Mouse (Mus musculus) midbrain, embryonic 13.5 days (tissue): ENCODE data around the gene Rasip1. TPM values are rescaled to one million over a fixed set of nuclear protein-coding genes. Genes with fewer than 3 reads are reported as not detected.

Source experiments
- ATAC-seq: fragments of 200-750 bp; cut with Nextera tagmentation; 2 replicates; pipeline ENCODE4 v1.8.0; 2017; ENCODE audit warnings: mild to moderate bottlenecking, moderate TSS enrichment, moderate library complexity
- H3K27ac ChIP-seq: fragments of 300-500 bp; sonication (generic); 2 replicates; pipeline ENCODE4 v1.5.1; 2015; ENCODE audit warnings: inconsistent platforms, mild to moderate bottlenecking, moderate library complexity
- H3K27me3 ChIP-seq: fragments of 300-500 bp; sonication (generic); 2 replicates; pipeline ENCODE4 v1.6.1; 2015; ENCODE audit warnings: mild to moderate bottlenecking, inconsistent platforms
- H3K36me3 ChIP-seq: fragments of 300-500 bp; sonication (generic); 2 replicates; pipeline ENCODE4 v1.6.1; 2015; ENCODE audit warnings: mild to moderate bottlenecking, inconsistent platforms
- H3K4me1 ChIP-seq: fragments of 300-500 bp; sonication (generic); replicated peaks from 2 replicates; pipeline ENCODE4 v1.6.1; 2015; ENCODE audit warnings: inconsistent platforms
- H3K4me2 ChIP-seq: fragments of 300-500 bp; sonication (generic); replicated peaks from 2 replicates; pipeline ENCODE4 v1.6.1; 2015; ENCODE audit warnings: moderate library complexity, mild to moderate bottlenecking, inconsistent platforms
- H3K4me3 ChIP-seq: fragments of 300-500 bp; sonication (generic); replicated peaks from 2 replicates; pipeline ENCODE4 v1.5.1; 2015; ENCODE audit warnings: mild to moderate bottlenecking, inconsistent platforms
- H3K9ac ChIP-seq: fragments of 300-500 bp; sonication (generic); replicated peaks from 2 replicates; pipeline ENCODE4 v1.6.1; 2015; ENCODE audit warnings: mild to moderate bottlenecking, inconsistent platforms
- H3K9me3 ChIP-seq: fragments of 300-500 bp; sonication (generic); 2 replicates; pipeline ENCODE4 v1.6.1; 2016; ENCODE audit warnings: mild to moderate bottlenecking, inconsistent platforms
- WGBS: fragments of 180-500 bp; shearing (Covaris S2); methylation state at CpG from one replicate; pipeline ENCODE4 v1.1.7; 2015; 5-methylcytosine and 5-hydroxymethylcytosine counted together
- polyA plus RNA-seq: library from polyadenylated mRNA; unstranded; fragments of >200 nt; fragmentation: Nextera tagmentation; extraction: Ambion mirVana; gene quantifications from 2 replicates; pipeline ENCODE4 v1.2.1, GENCODE M21; 2015

The Rasip1 gene
- polyA plus RNA-seq = 7.5 and 9.4 TPM in 2 replicates

DNA sequence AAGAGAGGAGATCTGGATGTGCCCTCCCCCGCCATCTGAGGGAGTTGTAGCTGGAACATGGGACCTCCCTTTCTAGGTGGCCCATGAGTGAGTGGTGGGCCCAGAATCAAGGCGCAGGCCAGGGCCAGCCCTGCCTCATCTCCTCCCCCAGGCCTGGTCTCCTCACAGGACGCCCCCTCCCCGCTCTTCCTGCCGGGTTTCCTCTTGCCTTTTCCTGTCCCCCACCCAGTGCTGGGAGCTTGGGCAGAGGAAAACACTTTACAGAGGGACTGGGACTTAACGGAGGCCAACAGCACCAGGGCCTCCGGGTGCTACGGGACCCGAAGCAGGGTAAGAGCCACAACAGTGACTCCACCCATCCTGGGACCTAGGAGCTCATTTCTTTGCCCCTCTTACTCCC, at the start of gene Rasip1:
Rasip1 (plus strand) TSS at position 228 of the 400 bp plus-strand sequence.
- Histone ChIP-seq H3K9me3 (no peaks in the 10 kb centered on the region), H3K27ac (peak within 1 kb of the TSS; percentile 87), H3K4me3 (peak within 1 kb of the TSS; percentile 57), H3K27me3 (peaks cover 40% of the 10 kb centered on the region), H3K36me3 (no peaks in the 10 kb centered on the region), H3K4me1 (peaks cover 11% of the 10 kb centered on the region; the same call in 1 of the 2 replicates), H3K9ac (peak within 1 kb of the TSS; percentile 84), H3K4me2 (peak within 1 kb of the TSS; percentile 90)
- WGBS = 86% methylated on average over 9 of the region's 9 CpGs
- ATAC-seq = no peak

DNA sequence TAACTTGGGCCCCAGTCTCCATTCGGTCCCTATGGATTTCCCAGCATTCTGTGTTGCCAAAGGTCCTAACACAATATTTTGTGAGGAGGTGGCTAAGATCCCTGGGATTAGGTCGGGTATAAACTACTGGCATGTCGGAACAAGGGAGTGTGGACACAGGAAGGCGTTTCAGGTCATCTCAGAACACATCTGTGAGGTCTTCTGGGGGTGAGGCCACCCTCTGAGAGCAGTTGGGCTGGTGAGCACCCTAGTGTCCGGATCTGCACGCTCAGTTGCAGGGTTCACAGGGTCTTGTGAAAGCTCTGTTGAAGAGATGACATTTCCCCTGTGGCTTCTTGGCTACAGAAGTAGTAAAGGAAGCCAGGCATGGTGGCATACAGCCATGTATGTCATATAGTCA, 41.4 kb upstream of the Rasip1 start:
- no peak overlapping the region for H3K27ac ChIP-seq
- H3K4me3 ChIP-seq = no peak overlapping the region
- H3K9ac ChIP-seq = no peak overlapping the region
- H3K4me2 ChIP-seq = no peak overlapping the region
- no peak for ATAC-seq
- H3K9me3 ChIP-seq = no peaks in the 10 kb centered on the region
- H3K4me1 ChIP-seq = peaks cover 4% of the 10 kb centered on the region
- WGBS = 93% methylated on average over 6 of the region's 6 CpGs
- peaks cover 21% of the 10 kb centered on the region for H3K36me3 ChIP-seq
- H3K27me3 ChIP-seq = no peaks in the 10 kb centered on the region

DNA sequence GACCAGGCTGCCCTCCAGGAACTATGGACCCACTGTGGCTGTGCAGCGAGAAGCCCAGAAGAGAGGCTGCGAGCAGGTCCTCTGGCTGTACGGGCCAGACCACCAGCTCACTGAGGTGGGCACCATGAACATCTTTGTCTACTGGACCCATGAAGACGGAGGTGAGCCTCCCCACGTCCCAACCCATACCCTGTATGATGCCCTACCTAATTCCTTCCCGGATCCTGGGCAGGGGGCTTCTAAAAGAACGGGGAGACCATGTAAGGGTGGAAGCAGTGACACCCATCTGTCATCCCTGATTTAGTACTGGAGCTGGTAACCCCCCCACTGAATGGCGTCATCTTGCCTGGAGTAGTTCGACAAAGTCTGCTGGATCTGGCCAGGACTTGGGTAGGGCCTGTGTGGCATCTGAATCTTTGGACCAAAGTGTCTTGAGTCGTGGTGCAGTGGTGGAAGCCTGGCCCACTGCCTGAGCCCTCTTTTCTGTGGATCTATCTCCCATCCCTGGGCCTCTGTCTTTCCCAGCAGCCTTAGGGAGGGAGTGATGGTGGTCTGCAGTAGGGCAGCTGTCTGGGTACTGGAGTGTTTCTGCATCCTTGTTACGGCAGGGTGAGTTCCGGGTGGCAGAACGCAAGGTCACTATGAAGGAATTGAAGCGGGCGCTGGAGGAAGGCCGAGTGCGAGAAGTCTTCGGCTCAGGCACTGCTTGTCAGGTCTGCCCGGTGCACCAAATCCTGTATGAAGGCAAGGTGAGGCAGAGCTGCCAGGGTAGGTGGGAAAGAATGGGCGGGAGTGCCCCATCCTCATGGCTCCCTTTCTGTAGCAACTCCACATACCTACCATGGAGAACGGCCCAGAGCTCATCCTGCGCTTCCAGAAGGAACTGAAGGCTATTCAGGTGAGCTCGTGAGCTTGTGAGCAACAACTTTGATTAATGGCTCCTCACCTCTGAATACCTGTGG, 39.4 kb upstream of the Rasip1 start:
- H3K9me3 ChIP-seq = no peaks in the 10 kb centered on the region
- no peaks in the 10 kb centered on the region for H3K27me3 ChIP-seq
- no peak overlapping the region for H3K9ac ChIP-seq
- no peak overlapping the region for H3K4me2 ChIP-seq
- no peak overlapping the region for H3K27ac ChIP-seq
- WGBS = 94% methylated on average over 23 of the region's 23 CpGs
- peaks cover 21% of the 10 kb centered on the region for H3K36me3 ChIP-seq
- no peak for ATAC-seq
- no peak overlapping the region for H3K4me3 ChIP-seq
- H3K4me1 ChIP-seq = peaks cover 4% of the 10 kb centered on the region

DNA sequence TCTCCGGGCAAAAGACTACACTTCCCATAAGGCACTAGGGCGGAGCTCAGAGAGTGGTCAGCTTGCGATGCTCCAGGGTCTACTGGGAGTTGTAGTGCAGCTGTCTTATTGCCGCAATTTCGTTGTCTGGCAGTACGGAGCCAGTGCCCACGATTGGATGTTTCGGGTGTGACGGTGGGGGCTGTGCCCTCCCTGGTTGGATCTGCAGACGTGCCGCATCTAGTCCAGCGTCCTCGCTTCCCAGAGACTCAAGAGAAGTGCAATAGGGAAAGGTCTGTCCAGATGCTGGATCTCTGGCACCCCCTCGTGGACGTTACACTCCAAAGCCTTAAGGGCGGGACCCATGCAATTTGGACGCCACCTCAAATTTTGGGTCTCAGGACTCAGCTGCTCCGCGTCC, 38.1 kb upstream of the Rasip1 start:
- peaks cover 4% of the 10 kb centered on the region for H3K4me1 ChIP-seq
- WGBS = 6% methylated on average over 19 of the region's 19 CpGs
- no peaks in the 10 kb centered on the region for H3K9me3 ChIP-seq
- H3K4me2 ChIP-seq = peak overlapping the region; percentile 59
- peak overlapping the region; percentile 83; the same call in 1 of the 2 replicates for H3K27ac ChIP-seq
- peak overlapping the region; percentile 41 for H3K4me3 ChIP-seq
- H3K27me3 ChIP-seq = no peaks in the 10 kb centered on the region
- H3K36me3 ChIP-seq = peaks cover 20% of the 10 kb centered on the region
- ATAC-seq = peak; percentile 99
- no peak overlapping the region; the same call in 1 of the 2 replicates for H3K9ac ChIP-seq

DNA sequence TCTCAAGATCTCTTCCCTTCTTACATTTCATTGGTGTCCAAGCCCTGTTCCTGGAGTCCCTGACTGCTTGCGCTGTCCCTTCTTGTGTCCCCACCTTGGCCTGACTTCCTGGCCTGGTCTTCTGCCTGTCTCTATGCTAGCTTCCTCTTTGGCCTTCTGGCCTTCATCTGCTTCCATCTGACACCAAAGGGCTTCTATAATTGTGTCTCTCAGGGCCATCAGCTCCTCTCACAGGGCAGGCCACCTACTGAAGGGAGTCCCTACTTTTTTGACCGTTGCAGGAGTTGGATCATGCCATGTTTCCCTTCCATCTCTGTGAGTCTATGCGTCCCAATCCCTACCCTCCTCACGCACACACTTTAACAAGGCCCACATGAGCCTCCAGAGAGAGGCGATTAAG, 37.4 kb upstream of the Rasip1 start:
- H3K27ac ChIP-seq = no peak overlapping the region
- H3K9ac ChIP-seq = no peak overlapping the region
- no peaks in the 10 kb centered on the region for H3K27me3 ChIP-seq
- ATAC-seq = no peak
- H3K4me1 ChIP-seq = peaks cover 4% of the 10 kb centered on the region
- no peaks in the 10 kb centered on the region for H3K9me3 ChIP-seq
- H3K4me3 ChIP-seq = no peak overlapping the region
- peaks cover 13% of the 10 kb centered on the region for H3K36me3 ChIP-seq
- no peak overlapping the region for H3K4me2 ChIP-seq
- WGBS = 96% methylated on average over 5 of the region's 5 CpGs

DNA sequence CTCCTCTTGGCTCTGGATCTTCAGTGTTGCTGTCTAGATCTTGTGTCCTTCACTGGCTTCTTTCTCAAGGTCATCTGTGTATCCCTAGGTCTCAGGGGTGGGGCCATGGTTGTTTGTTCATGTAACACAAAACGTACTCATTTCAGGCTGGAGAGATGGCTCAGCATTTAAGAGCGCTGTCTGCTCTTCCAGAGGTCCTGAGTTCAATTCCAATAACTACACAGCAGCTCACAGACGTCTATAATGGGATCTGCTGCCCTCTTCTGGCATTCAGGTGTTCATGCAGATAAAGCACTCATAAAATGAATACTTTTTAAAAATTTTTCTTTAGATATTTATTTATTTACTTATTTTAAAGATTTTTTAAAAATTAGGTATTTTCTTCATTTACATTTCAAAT, 36.4 kb upstream of the Rasip1 start:
- H3K27ac ChIP-seq = no peak overlapping the region
- ATAC-seq = no peak
- H3K36me3 ChIP-seq = peaks cover 3% of the 10 kb centered on the region
- no peak overlapping the region for H3K4me2 ChIP-seq
- no peak overlapping the region for H3K9ac ChIP-seq
- 0 out of 2 replicates have a peak, but pooled peaks cover 4% of the 10 kb centered on the region for H3K27me3 ChIP-seq
- H3K9me3 ChIP-seq = no peaks in the 10 kb centered on the region
- 66% methylated on average over 3 of the region's 3 CpGs for WGBS
- peaks cover 4% of the 10 kb centered on the region for H3K4me1 ChIP-seq
- no peak overlapping the region for H3K4me3 ChIP-seq

DNA sequence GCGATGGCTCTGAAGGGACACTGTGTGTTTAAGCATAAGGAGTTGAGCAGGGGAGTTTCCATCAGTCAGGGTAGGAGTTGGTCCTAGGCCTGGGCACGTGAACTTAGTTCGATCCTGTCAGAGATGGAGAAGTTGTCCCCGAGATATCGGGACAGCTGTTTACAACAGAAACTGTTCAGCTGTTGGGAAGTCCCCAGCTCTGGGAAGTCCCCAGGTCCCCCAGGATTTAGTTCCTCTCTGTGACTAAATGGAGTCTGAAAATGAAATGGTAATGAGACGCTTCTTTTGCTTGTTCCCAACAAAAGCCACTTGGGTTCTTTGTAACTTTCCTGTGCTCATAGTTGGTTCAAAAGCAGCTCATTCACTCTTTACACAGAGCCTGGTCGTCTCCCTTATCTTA, 35.4 kb upstream of the Rasip1 start:
- WGBS = 75% methylated on average over 7 of the region's 7 CpGs
- no peak for ATAC-seq
- H3K9me3 ChIP-seq = no peaks in the 10 kb centered on the region

DNA sequence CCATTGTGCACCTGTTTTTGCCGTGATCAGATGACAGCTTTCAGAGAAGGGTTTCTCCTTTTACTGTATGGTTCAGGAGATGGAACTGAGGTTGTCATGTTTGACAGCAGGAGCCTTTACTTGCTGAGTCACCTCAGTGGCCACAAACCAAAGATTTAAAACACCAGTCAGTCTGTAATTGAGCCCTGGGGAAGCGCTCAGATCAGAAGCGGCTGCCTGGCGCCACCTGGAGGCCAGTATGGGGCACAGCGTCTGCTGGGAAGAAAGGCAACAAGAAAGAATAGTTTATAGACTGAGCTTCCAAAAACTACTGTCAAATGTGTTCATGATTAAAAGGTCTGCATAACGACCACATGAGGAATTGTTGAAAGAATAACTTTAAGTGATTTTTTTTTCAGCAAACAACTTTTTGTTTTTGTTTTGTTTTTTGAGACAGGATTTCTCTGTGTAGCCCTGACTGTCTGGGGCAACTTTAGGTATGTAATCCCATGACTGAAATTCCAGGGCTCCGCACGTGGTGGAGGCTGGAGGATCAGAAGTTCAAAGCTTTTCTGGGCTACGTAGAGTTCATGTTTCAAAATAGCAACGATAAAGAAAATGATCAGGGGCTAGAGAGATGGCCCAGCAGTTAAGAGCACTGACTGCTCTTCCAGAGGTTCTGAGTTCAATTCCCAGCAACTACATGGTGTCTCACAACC, 34.0 kb upstream of the Rasip1 start:
- Histone ChIP-seq H3K4me1 (peaks cover 4% of the 10 kb centered on the region), H3K4me2 (no peak overlapping the region), H3K4me3 (no peak overlapping the region), H3K9ac (no peak overlapping the region), H3K9me3 (no peaks in the 10 kb centered on the region), H3K27ac (no peak overlapping the region), H3K27me3 (0 out of 2 replicates have a peak, but pooled peaks cover 4% of the 10 kb centered on the region), H3K36me3 (no peaks in the 10 kb centered on the region)
- 24% methylated on average over 10 of the region's 10 CpGs for WGBS
- ATAC-seq = no peak

More for the DNA sequence above, 35.4 kb upstream of the Rasip1 start:
- Histone ChIP-seq H3K4me2 (no peak overlapping the region), H3K4me1 (peaks cover 4% of the 10 kb centered on the region), H3K36me3 (no peaks in the 10 kb centered on the region), H3K9ac (no peak overlapping the region), H3K4me3 (no peak overlapping the region), H3K27ac (no peak overlapping the region), H3K27me3 (0 out of 2 replicates have a peak, but pooled peaks cover 4% of the 10 kb centered on the region)

DNA sequence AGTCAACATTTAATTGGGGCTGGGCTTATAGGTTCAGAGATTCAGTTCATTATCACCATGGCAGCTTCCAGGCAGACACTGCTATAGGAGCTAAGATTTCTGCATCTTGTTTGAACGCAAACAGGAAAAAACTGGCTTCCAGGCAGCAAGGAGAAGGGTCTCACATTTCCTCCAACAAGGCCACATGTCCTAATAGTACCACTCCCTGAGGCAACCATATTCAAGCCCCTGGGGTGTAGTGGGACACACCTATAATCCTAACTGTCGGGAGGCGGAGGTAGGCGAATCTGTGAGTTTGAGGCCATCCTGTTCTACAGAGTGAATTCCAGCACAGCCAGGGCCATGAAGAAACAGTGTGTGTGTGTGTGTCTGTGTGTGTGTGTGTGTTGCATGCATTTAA, 32.1 kb upstream of the Rasip1 start:
- Histone ChIP-seq H3K4me2 (no peak overlapping the region), H3K27ac (no peak overlapping the region), H3K9ac (no peak overlapping the region), H3K4me3 (no peak overlapping the region), H3K27me3 (0 out of 2 replicates have a peak, but pooled peaks cover 4% of the 10 kb centered on the region), H3K4me1 (no peaks in the 10 kb centered on the region), H3K9me3 (no peaks in the 10 kb centered on the region), H3K36me3 (no peaks in the 10 kb centered on the region)
- WGBS = 88% methylated on average over 4 of the region's 4 CpGs
- ATAC-seq = no peak

DNA sequence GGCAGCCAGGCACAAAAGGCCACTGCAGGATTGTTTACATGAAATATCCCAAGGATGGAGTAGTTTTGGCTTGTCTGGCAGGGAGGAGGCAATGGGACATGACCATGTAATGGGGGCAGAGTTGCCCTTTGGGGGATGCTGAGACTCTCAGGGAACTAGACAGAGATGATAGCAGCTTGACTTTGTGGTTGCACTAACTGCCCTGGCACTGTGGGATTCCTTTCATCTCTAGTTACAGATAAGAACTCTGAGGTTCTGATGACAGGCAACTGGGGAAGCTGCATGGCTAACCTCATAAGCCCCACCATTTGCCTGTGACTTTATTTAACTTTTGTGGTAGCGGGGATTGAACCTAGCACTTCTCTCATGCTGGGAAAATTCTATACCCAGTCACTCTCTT, 31.2 kb upstream of the Rasip1 start:
- Histone ChIP-seq H3K4me3 (no peak overlapping the region), H3K27ac (no peak overlapping the region), H3K9ac (no peak overlapping the region), H3K9me3 (no peaks in the 10 kb centered on the region), H3K27me3 (0 out of 2 replicates have a peak, but pooled peaks cover 4% of the 10 kb centered on the region), H3K4me2 (no peak overlapping the region), H3K4me1 (no peaks in the 10 kb centered on the region), H3K36me3 (no peaks in the 10 kb centered on the region)
- ATAC-seq = no peak
- WGBS = 84% methylated on average over 1 of the region's 1 CpGs

DNA sequence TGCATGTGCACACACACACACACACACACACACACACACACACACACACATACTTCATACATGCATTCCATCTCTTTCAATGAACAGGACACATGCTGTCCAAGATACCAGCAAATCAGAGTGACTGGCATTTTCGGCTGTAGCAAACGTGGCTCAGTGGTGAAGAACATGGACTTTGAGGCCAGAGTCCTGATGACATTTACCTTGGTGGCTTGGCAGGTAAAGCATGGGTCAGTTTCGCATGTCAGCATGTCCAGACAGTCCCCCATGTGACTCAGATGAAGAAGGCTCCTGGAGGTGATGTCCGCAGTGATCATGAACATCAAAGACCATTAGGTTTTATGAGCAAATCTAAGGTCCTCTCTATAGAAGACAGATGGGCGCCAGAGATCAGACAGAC, 30.3 kb upstream of the Rasip1 start:
- ATAC-seq = no peak
- Histone ChIP-seq H3K27me3 (0 out of 2 replicates have a peak, but pooled peaks cover 4% of the 10 kb centered on the region), H3K36me3 (no peaks in the 10 kb centered on the region), H3K27ac (no peak overlapping the region), H3K9ac (no peak overlapping the region), H3K4me2 (no peak overlapping the region), H3K4me3 (no peak overlapping the region), H3K4me1 (no peaks in the 10 kb centered on the region), H3K9me3 (no peaks in the 10 kb centered on the region)
- WGBS = 91% methylated on average over 5 of the region's 5 CpGs

DNA sequence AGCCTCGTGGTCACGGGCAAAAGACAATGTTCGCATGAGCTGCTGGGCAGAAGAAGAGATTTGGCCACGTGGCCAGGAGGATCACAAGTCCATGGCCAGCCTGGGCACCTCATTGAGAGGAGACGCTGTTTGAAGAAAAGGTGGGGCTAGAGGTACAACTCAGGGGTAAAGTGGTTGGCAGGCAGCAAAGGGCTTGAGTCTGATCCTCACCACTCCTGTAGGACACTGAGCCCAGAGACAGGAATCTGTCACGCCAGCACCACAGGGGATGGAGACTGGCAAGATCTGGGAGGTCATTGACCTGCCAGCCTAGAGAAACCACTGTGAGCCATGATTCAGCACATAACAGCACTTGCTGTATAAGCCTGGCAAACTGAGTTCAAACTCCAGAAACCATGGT, 29.8 kb upstream of the Rasip1 start:
- no peak overlapping the region for H3K9ac ChIP-seq
- no peaks in the 10 kb centered on the region for H3K4me1 ChIP-seq
- no peaks in the 10 kb centered on the region for H3K9me3 ChIP-seq
- ATAC-seq = no peak
- 94% methylated on average over 6 of the region's 6 CpGs for WGBS
- 0 out of 2 replicates have a peak, but pooled peaks cover 4% of the 10 kb centered on the region for H3K27me3 ChIP-seq
- no peak overlapping the region for H3K4me3 ChIP-seq
- H3K27ac ChIP-seq = no peak overlapping the region
- H3K4me2 ChIP-seq = no peak overlapping the region
- no peaks in the 10 kb centered on the region for H3K36me3 ChIP-seq
